Mouse (Mus musculus) embryonic facial prominence, embryonic 11.5 days (tissue): Measurements from ENCODE around the gene Brd9. TPM values are rescaled to one million over a fixed set of nuclear protein-coding genes. Genes with fewer than 3 reads are reported as not detected.
"Not testable (repeated sequence)": the region's sequence is repeated elsewhere in the genome, so short reads cannot be mapped to it uniquely, and the experiment has no call there.

ENCODE experiments used
- ATAC-seq: fragments of 200-750 bp; cut with Nextera tagmentation; replicated peaks from 2 replicates; pipeline ENCODE4 v1.8.0; 2017; ENCODE audit warnings: low read depth; ENCODE audit not compliant: insufficient number of reproducible peaks, low FRiP score, low TSS enrichment
- DNase-seq: peaks from one replicate; pipeline ENCODE4 v3.0.0-alpha.2; 2015; ENCODE audit warnings: low spot score
- H3K27ac ChIP-seq: fragments of 300-500 bp; sonication (generic); replicated peaks from 2 replicates; pipeline ENCODE4 v1.5.1; 2014; ENCODE audit warnings: mild to moderate bottlenecking, low read depth, low read length, control low read depth
- H3K27me3 ChIP-seq: fragments of 300-500 bp; sonication (generic); 2 replicates; pipeline ENCODE4 v1.6.1; 2014; ENCODE audit warnings: mild to moderate bottlenecking, low read length, moderate library complexity, mixed read lengths; ENCODE audit not compliant: control insufficient read depth, insufficient read depth
- H3K36me3 ChIP-seq: fragments of 300-500 bp; sonication (generic); replicated peaks from 2 replicates; pipeline ENCODE4 v1.6.1; 2014; ENCODE audit warnings: low read depth, mild to moderate bottlenecking, low read length, moderate library complexity, mixed read lengths; ENCODE audit not compliant: control insufficient read depth, insufficient read depth
- H3K4me1 ChIP-seq: fragments of 300-500 bp; sonication (generic); 2 replicates; pipeline ENCODE4 v1.6.1; 2014; ENCODE audit warnings: low read length, mixed read lengths; ENCODE audit not compliant: control insufficient read depth, insufficient read depth
- H3K4me2 ChIP-seq: fragments of 300-500 bp; sonication (generic); 2 replicates; pipeline ENCODE4 v1.6.1; 2014; ENCODE audit warnings: low read depth, mild to moderate bottlenecking, control low read depth, low read length, moderate library complexity
- H3K4me3 ChIP-seq: fragments of 300-500 bp; sonication (generic); 2 replicates; pipeline ENCODE4 v1.5.1; 2014; ENCODE audit warnings: low read depth, low read length, control low read depth
- H3K9ac ChIP-seq: fragments of 300-500 bp; sonication (generic); replicated peaks from 2 replicates; pipeline ENCODE4 v1.6.1; 2014; ENCODE audit warnings: mild to moderate bottlenecking, control low read depth, low read length
- H3K9me3 ChIP-seq: fragments of 300-500 bp; sonication (generic); replicated peaks from 2 replicates; pipeline ENCODE4 v1.6.1; 2016; ENCODE audit warnings: mild to moderate bottlenecking, low read length, inconsistent platforms, mixed read lengths; ENCODE audit not compliant: control insufficient read depth
- WGBS: fragments of 180-500 bp; shearing (Covaris S2); extraction: QIAGEN DNeasy Blood & Tissue Kit; methylation state at CpG from one replicate; pipeline ENCODE4 v1.1.7; 2014; 5-methylcytosine and 5-hydroxymethylcytosine counted together
- polyA plus RNA-seq: library from polyadenylated mRNA; unstranded; fragments of >200 nt; fragmentation: Nextera tagmentation; extraction: Ambion mirVana; gene quantifications from 2 replicates; pipeline ENCODE4 v1.2.1, GENCODE M21; 2014

The Brd9 gene
- polyA plus RNA-seq, 1 experiment from 2014 or later: 66.3 TPM

DNA sequence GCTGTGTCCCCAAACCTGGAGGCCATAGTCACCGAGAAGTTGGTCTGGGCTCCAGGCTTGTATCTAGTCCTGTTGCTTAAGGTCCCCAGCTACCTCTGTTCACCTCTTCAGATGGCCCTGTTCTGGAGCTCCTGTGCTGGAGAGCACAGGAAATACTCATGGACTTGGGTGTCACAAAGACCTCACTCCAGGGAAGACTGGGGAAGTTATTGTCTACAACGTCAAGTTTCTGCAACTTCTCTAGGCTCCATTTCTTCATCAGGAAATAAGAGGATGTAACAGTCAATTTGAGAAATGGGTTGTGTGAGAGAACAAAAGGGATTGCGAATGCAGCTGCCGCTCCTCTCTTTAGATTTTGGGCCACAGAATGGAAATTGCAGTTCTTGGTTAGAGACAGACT is 58.8 kb downstream of the Brd9 start:
- Histone ChIP-seq H3K4me2 (no peak overlapping the region), H3K9me3 (no peaks in the 10 kb centered on the region), H3K4me1 (no peaks in the 10 kb centered on the region), H3K36me3 (no peaks in the 10 kb centered on the region), H3K4me3 (no peak overlapping the region), H3K27me3 (no peaks in the 10 kb centered on the region), H3K27ac (no peak overlapping the region), H3K9ac (no peak overlapping the region)
- 86% methylated on average over 4 of the region's 4 CpGs for WGBS
- no peak for DNase-seq
- no peak for ATAC-seq

DNA sequence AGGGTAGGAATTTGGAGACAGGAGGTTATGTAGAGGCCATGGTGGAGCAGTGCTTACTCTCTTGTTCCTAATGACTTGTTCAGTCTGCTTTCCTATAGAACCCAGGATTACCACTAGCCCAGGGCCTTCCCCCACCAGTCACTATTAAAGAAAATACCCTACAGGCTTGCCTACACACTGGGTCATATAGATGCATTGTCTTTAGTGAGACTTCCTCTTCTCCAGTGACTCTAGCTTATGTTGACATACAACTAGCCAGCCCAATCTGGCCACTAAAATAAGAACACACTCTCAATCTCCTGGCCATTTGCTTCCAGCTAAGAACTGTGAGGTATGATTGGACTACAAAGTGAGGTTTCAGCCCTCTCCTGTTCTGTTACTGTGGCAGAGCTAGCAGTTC is 62.9 kb downstream of the Brd9 start:
- DNase-seq: no peak
- Histone ChIP-seq H3K27ac (no peak overlapping the region), H3K4me1 (no peaks in the 10 kb centered on the region), H3K4me2 (no peak overlapping the region), H3K9ac (no peak overlapping the region), H3K36me3 (no peaks in the 10 kb centered on the region), H3K9me3 (no peaks in the 10 kb centered on the region), H3K4me3 (no peak overlapping the region), H3K27me3 (no peaks in the 10 kb centered on the region)
- no peak for ATAC-seq

DNA sequence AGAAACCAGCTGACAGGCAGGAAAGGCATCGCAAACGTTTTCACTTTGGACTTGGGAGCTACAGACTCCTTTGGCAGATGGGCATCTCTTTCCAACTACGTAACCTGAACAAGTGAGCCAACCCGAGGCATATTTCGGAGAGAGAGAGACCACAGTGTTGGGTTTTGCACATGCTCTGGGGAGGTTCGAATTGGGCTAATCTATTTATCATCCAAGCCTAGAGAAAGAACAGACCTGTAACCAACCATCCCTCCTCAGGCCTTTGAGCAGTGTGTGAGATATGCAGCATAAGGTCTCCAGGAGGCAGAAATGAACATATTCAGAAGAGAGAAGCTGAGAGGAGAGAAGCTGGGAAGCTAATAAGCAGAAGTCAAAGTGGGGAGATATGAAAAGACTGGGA is 63.4 kb downstream of the Brd9 start:
- H3K9me3 ChIP-seq: no peaks in the 10 kb centered on the region
- H3K9ac ChIP-seq: no peak overlapping the region
- no peak for DNase-seq
- no peak overlapping the region for H3K4me3 ChIP-seq
- WGBS: 80% methylated on average over 6 of the region's 6 CpGs
- H3K27ac ChIP-seq: no peak overlapping the region
- H3K4me1 ChIP-seq: no peaks in the 10 kb centered on the region
- no peaks in the 10 kb centered on the region for H3K27me3 ChIP-seq
- no peaks in the 10 kb centered on the region for H3K36me3 ChIP-seq
- no peak for ATAC-seq
- H3K4me2 ChIP-seq: no peak overlapping the region

DNA sequence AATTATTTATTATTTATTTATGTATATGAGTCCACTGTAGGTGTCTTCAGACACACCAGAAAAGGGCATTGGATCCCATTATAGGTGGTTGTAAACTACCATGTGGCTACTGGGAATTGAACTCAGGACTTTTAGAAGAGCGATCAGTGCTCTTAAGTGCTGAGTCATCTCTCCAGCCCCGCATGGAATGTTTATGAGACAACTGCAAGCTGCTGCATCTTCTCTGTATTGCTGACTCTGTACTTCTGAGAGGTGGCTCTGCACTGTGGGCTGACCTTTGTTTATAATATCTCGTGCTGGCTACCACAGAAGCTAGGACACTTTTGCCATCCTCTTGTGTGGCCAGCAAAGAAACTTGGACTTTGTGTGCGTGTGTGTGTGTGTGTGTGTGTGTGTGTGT is 63.9 kb downstream of the Brd9 start:
- no peak for ATAC-seq
- 85% methylated on average over 4 of the region's 4 CpGs for WGBS
- H3K36me3 ChIP-seq: no peaks in the 10 kb centered on the region

DNA sequence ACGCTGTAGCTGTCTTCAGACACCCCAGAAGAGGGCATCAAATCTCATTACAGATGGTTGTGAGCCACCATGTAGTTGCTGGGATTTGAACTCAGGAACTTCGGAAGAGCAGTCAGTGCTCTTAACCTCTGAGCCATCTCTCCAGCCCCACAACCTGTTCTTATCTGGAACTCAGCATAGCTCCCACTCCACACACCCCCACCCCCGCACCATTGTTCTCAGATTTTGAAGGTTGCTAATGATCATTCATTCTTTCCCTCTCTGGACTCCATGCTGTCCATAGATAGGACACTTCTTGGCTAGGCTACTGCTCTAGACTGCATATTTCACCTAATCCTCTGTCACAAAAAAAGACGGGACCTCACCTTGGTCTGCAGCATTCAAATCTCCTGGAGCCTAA is 69.3 kb downstream of the Brd9 start:
- 92% methylated on average over 4 of the region's 4 CpGs for WGBS
- not testable (repeated sequence) for DNase-seq

More for the DNA sequence above, 63.9 kb downstream of the Brd9 start:
- no peak overlapping the region for H3K27ac ChIP-seq
- no peak overlapping the region for H3K4me3 ChIP-seq
- no peaks in the 10 kb centered on the region for H3K4me1 ChIP-seq
- H3K27me3 ChIP-seq: no peaks in the 10 kb centered on the region
- no peak overlapping the region for H3K4me2 ChIP-seq
- H3K9me3 ChIP-seq: no peaks in the 10 kb centered on the region
- no peak overlapping the region for H3K9ac ChIP-seq
- no peak for DNase-seq

DNA sequence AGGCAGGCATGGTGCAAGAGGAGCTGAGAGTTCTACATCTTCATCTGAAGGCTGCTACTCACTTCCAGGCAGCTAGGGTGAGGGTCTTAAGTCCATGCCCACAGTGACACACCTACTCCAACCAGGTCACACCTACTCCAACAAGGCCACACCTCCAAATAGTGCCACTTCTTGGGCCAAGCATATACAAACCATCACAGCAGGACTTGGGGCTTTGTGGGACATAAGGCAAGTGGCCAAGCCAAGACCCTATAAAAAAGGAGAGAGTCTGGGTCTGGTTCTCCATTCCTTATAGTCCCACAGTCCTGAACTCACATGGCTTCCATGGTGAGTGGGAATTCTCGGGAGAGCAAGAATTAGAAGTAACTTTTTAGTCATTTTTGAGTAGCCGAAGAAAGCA is 70.6 kb downstream of the Brd9 start:
- H3K4me1 ChIP-seq, H3K4me3 ChIP-seq, H3K9ac ChIP-seq, H3K4me2 ChIP-seq, ATAC-seq, H3K36me3 ChIP-seq, H3K9me3 ChIP-seq, DNase-seq, H3K27ac ChIP-seq: not testable (repeated sequence)
- H3K27me3 ChIP-seq: peaks cover 13% of the 10 kb centered on the region; the same call in 1 of the 2 replicates
- 86% methylated on average over 2 of the region's 2 CpGs for WGBS

More for the DNA sequence above, 69.3 kb downstream of the Brd9 start:
- H3K36me3 ChIP-seq, H3K4me3 ChIP-seq, H3K27ac ChIP-seq, ATAC-seq, H3K4me1 ChIP-seq, H3K9me3 ChIP-seq, H3K9ac ChIP-seq, H3K4me2 ChIP-seq: not testable (repeated sequence)
- peaks cover 13% of the 10 kb centered on the region; the same call in 1 of the 2 replicates for H3K27me3 ChIP-seq

DNA sequence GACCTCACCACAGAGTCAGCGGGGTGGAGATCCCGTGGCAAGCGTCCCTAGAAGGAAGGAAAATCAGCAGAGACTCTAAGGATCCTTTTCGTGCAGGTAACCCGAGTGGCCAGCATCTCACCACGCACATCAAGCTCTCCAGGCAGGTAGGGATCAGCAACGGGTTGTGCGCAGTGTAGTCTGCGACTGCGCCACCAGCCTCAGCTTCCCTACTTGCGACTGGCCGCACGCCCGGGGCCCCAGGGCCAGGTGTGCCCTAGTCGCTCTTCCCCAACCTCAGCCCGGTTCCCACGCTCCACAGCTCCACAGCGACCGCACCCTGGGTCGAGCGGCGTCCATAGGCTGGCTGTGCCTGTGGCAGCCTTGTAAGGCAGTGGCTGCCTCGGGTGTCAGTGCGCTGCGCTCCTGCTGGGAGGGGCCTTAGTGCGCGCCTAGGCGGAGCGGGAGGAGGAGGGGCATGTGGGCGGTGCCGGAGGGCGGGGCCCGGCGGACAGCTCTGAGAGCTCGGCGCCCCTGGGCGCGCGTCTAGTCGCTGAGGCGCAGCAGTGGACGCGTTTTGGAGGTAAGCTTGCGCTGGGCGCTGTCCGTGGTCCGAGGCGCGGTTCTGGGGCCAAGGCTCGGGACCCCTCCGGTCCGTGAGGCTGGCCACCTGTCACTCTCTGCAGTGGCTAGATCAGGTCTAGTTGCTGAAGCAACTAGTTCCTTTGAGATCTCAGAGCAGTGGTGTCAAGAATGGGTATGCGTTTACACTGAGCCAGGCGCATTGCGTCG is 71.5 kb downstream of the Brd9 start, which contains the start of gene Tppp:
TSS of gene Tppp (plus strand) at position 460 of the 771 bp plus-strand sequence.
- H3K9ac ChIP-seq: peak within 1 kb of the TSS; percentile 53
- H3K4me2 ChIP-seq: peak within 1 kb of the TSS; percentile 97
- peak within 1 kb of the TSS; percentile 38 for H3K4me3 ChIP-seq
- under 1% methylated on average over 56 of the region's 56 CpGs for WGBS
- H3K27ac ChIP-seq: no peak within 1 kb of the TSS
- peak; percentile 91 for DNase-seq
- ATAC-seq: peak; percentile 95
- no peaks in the 10 kb centered on the region for H3K4me1 ChIP-seq
- H3K9me3 ChIP-seq: no peaks in the 10 kb centered on the region
- H3K36me3 ChIP-seq: no peaks in the 10 kb centered on the region
- H3K27me3 ChIP-seq: peaks cover 13% of the 10 kb centered on the region; the same call in 1 of the 2 replicates

DNA sequence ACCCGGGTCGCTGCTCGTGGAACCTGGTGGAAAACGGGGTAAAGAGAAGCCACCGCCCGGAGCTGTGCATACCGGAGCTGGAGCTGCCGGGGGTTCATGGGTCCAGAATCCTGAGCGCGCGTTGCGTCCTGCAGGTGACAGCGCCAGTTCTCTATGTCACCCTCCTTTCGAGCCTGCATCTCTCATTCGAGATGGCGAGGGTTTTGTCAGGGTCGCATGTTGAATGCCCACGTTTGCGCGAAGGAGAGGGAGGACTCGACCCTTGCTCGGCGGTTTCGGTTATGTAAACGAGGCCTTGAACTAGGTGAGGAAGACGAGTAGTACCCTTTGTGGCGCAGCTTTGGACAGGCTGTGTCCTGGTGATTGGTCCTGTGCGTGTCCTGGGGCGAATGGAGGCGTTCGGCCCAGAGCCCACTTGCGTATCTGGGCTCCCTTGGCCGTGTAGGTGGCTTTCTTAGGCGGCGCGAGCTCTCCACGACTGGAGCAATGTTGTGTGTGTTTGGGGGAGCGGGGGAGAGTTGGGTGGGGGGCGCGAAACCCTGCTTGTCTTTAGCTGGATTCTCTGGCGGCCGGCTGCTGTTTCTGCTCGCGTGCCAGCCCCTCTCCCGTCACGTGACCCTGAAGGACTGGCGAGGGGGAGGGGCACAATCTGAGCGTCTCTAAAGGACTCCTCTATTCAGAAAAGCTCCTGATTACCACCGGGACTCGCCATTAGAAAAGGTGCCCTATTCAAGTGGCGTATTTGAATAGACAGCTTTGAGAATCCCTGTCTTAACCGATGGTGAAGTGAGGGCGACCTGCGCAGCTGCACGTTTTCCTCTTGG is 72.4 kb downstream of the Brd9 start:
- peak; percentile 83 for DNase-seq
- Histone ChIP-seq H3K4me3 (peak overlapping the region; percentile 38), H3K27ac (no peak overlapping the region), H3K36me3 (no peaks in the 10 kb centered on the region), H3K9me3 (no peaks in the 10 kb centered on the region), H3K4me2 (peak overlapping the region; percentile 97), H3K9ac (peak overlapping the region; percentile 22), H3K4me1 (no peaks in the 10 kb centered on the region), H3K27me3 (peaks cover 13% of the 10 kb centered on the region; the same call in 1 of the 2 replicates)
- under 1% methylated on average over 55 of the region's 55 CpGs for WGBS
- peak; percentile 17; the same call in 1 of the 2 replicates for ATAC-seq
